Mouse (Mus musculus) heart, postnatal 0 days (tissue): ENCODE data around the gene Ubl7. TPM values are rescaled to one million over a fixed set of nuclear protein-coding genes. Genes with fewer than 3 reads are reported as not detected.

ENCODE experiments used
- ATAC-seq: fragments of 200-750 bp; cut with Nextera tagmentation; 2 replicates; pipeline ENCODE4 v1.8.0; 2017; ENCODE audit warnings: low read depth, moderate number of reproducible peaks, moderate library complexity; ENCODE audit not compliant: insufficient read depth
- DNase-seq: peaks from one replicate; pipeline ENCODE4 v3.0.0-alpha.2; 2016; ENCODE audit warnings: low spot score
- H3K27ac ChIP-seq: fragments of 300-500 bp; sonication (generic); 2 replicates; pipeline ENCODE4 v1.5.1; 2014; ENCODE audit warnings: low read depth, mild to moderate bottlenecking
- H3K27me3 ChIP-seq: fragments of 300-500 bp; sonication (generic); 2 replicates; pipeline ENCODE4 v1.6.1; 2014; ENCODE audit warnings: low read length, mixed read lengths; ENCODE audit not compliant: control insufficient read depth, insufficient read depth
- H3K36me3 ChIP-seq: fragments of 300-500 bp; sonication (generic); replicated peaks from 2 replicates; pipeline ENCODE4 v1.6.1; 2014; ENCODE audit warnings: low read length, mixed read lengths; ENCODE audit not compliant: control insufficient read depth, insufficient read depth
- H3K4me1 ChIP-seq: fragments of 300-500 bp; sonication (generic); 2 replicates; pipeline ENCODE4 v1.6.1; 2014; ENCODE audit warnings: antibody characterized with exemption; ENCODE audit not compliant: control insufficient read depth, insufficient read depth
- H3K4me2 ChIP-seq: fragments of 300-500 bp; sonication (generic); 2 replicates; pipeline ENCODE4 v1.6.1; 2014; ENCODE audit warnings: low read depth, mild to moderate bottlenecking, low read length, moderate library complexity
- H3K4me3 ChIP-seq: fragments of 300-500 bp; sonication (generic); 2 replicates; pipeline ENCODE4 v1.5.1; 2014; ENCODE audit warnings: low read depth, low read length
- H3K9ac ChIP-seq: fragments of 300-500 bp; sonication (generic); replicated peaks from 2 replicates; pipeline ENCODE4 v1.6.1; 2014; ENCODE audit warnings: low read depth, low read length, mixed read lengths
- H3K9me3 ChIP-seq: fragments of 300-500 bp; sonication (generic); replicated peaks from 2 replicates; pipeline ENCODE4 v1.6.1; 2016; ENCODE audit warnings: low read length; ENCODE audit not compliant: control insufficient read depth
- CTCF ChIP-seq: IDR thresholded peaks from 2 replicates; pipeline ENCODE4 v1.5.1; 2016; ENCODE audit warnings: antibody characterized with exemption, control low read depth, low read depth
- EP300 ChIP-seq: IDR thresholded peaks from 2 replicates; pipeline ENCODE4 v1.6.1; 2016; ENCODE audit warnings: antibody characterized with exemption, low read depth
- WGBS: fragments of 180-500 bp; shearing (Covaris S2); extraction: QIAGEN DNeasy Blood & Tissue Kit; methylation state at CpG from one replicate; pipeline ENCODE4 v1.1.7; 2014; 5-methylcytosine and 5-hydroxymethylcytosine counted together
- polyA plus RNA-seq: library from polyadenylated mRNA; unstranded; fragments of >200 nt; fragmentation: Nextera tagmentation; extraction: Ambion mirVana; gene quantifications from 2 replicates; pipeline ENCODE4 v1.2.1, GENCODE M21; 2015
- total RNA-seq: library from RNA; depleted of rRNA; stranded (reverse); fragments of >200 nt; gene quantifications from 2 replicates; pipeline ENCODE4 v1.2.3, GENCODE M21; 2014; ENCODE audit warnings: low replicate concordance

The Ubl7 gene
- total and polyA plus RNA-seq, 2 experiments from 2014 or later: 132 to 139 TPM

DNA sequence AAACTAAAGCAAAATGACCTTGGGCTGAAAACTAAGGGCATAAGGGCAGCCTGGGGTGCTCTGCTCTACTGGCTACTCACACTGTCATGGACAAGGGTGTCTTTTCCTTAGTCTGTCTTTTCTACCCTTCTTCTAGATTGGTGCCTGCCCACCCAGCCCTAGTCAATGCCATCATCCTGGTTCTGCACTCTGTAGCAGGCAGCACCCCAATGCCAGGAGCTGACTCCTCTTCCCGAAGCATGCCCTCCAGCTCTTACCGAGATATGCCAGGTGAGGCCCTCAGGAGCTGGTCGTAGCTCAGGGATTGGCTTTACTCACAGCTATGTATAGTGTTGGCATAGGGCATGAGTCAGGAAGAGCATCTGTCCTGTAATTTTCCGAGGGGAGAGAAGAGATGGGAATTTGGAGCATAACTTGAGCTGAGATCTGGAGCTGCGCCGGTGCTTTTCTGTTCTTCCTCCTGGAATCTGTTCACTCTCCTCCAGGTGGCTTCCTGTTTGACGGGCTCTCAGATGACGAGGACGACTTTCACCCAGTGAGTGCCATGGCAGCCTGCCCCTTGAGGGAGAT lies 10.8 kb downstream of the Ubl7 start:
- Histone ChIP-seq H3K4me2 (no peak overlapping the region), H3K27me3 (no peaks in the 10 kb centered on the region), H3K9ac (no peak overlapping the region), H3K27ac (no peak overlapping the region), H3K36me3 (peaks cover 81% of the 10 kb centered on the region), H3K4me3 (no peak overlapping the region), H3K4me1 (no peaks in the 10 kb centered on the region), H3K9me3 (no peaks in the 10 kb centered on the region)
- WGBS: 88% methylated on average over 9 of the region's 9 CpGs
- TF ChIP-seq EP300 (no peak), CTCF (no peak)
- ATAC-seq (no peak), DNase-seq (no peak)

- H3K4me1 ChIP-seq: no peaks in the 10 kb centered on the region
- TF ChIP-seq CTCF (no peak), EP300 (no peak)
- no peak overlapping the region for H3K4me3 ChIP-seq
- DNase-seq (no peak), ATAC-seq (no peak)
- no peaks in the 10 kb centered on the region for H3K27me3 ChIP-seq
- 97% methylated on average over 5 of the region's 5 CpGs for WGBS
- H3K9me3 ChIP-seq: no peaks in the 10 kb centered on the region
- no peak overlapping the region for H3K4me2 ChIP-seq
- H3K27ac ChIP-seq: no peak overlapping the region
- H3K36me3 ChIP-seq: peaks cover 87% of the 10 kb centered on the region
- H3K9ac ChIP-seq: no peak overlapping the region
These were observed 11.6 kb downstream of the Ubl7 start for GRCm38 (mm10) chr9:57922381-57922780.

DNA sequence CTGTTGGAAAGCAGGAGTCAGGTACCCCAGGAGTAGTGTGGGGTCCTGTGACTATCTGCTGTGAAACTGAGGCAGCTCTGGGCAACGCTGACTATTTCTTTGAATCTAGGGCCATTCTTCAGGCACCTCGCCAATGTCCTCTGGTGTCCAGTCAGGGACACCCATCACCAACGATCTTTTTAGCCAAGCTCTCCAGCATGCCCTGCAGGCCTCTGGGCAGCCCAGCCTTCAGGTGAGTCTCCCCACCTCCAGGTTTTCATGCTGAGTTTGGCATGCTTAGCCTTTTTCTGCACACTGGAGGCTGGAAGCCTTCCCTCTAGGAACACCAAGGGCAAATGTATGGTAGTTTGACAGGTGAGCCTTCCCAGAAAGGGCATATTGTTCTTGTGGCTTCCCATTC lies 12.3 kb downstream of the Ubl7 start:
- ATAC-seq (no peak), DNase-seq (no peak)
- no peak overlapping the region for H3K9ac ChIP-seq
- peaks cover 87% of the 10 kb centered on the region for H3K36me3 ChIP-seq
- no peaks in the 10 kb centered on the region for H3K4me1 ChIP-seq
- no peaks in the 10 kb centered on the region for H3K27me3 ChIP-seq
- H3K9me3 ChIP-seq: no peaks in the 10 kb centered on the region
- H3K4me2 ChIP-seq: no peak overlapping the region
- H3K4me3 ChIP-seq: no peak overlapping the region
- no peak overlapping the region for H3K27ac ChIP-seq
- TF ChIP-seq CTCF (no peak), EP300 (no peak)
- WGBS: 95% methylated on average over 3 of the region's 3 CpGs

- no peak for DNase-seq
- Histone ChIP-seq H3K27ac (no peak overlapping the region), H3K36me3 (peaks cover 38% of the 10 kb centered on the region), H3K9ac (no peak overlapping the region), H3K4me3 (no peak overlapping the region), H3K27me3 (no peaks in the 10 kb centered on the region), H3K4me1 (no peaks in the 10 kb centered on the region), H3K4me2 (no peak overlapping the region), H3K9me3 (no peaks in the 10 kb centered on the region)
- 58% methylated on average over 5 of the region's 5 CpGs for WGBS
- TF ChIP-seq EP300 (no peak), CTCF (no peak)
- ATAC-seq: no peak
These were observed 20.5 kb downstream of the Ubl7 start for GRCm38 (mm10) chr9:57931166-57931767.

- TF ChIP-seq CTCF: no peak
- no peak for TF ChIP-seq EP300
- 56% methylated on average over 3 of the region's 3 CpGs for WGBS
- H3K4me2 ChIP-seq: no peak overlapping the region
- no peaks in the 10 kb centered on the region for H3K9me3 ChIP-seq
- H3K4me3 ChIP-seq: no peak overlapping the region
- H3K9ac ChIP-seq: no peak overlapping the region
- no peaks in the 10 kb centered on the region for H3K4me1 ChIP-seq
- H3K27ac ChIP-seq: no peak overlapping the region
- 0 out of 2 replicates have a peak, but pooled peaks cover 3% of the 10 kb centered on the region for H3K27me3 ChIP-seq
- peaks cover 30% of the 10 kb centered on the region for H3K36me3 ChIP-seq
- no peak for ATAC-seq
- DNase-seq: no peak
These were observed 21.5 kb downstream of the Ubl7 start for GRCm38 (mm10) chr9:57932253-57932652.
